Mouse (Mus musculus): ENCODE measurements at regions not wholly inside any gene's neighbourhood (a gene's known extent, or its start where the extent isn't known, plus 50 kb on each side); places are given as distances from the start of the nearest gene placed in this dataset.

DNA sequence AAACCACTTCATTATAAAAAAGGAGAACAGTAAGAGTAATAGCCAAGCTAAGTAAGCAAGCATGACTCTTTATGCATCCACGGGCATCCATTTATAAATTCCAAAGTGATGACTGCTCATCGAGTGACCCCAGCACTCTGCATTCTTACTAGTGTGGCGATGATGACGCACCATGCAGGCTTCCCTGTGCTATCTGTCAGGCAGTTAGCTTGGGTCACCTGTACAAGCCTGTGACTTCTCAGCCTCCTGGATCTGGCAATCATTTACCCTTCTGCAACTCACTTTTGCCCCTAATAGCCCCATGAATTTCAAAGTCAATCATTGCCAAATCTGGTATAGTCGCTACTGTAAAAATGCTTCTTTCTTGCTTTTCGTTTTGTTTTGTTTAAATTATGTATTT is 237.3 kb downstream of the Klf5 start:
- Histone ChIP-seq H3K36me3 (ENCODE audit: control insufficient read depth, insufficient read depth, low read length) (no peaks in the 10 kb centered on the region), H3K4me3 (ENCODE audit: low read length) (no peak overlapping the region), H3K9ac (ENCODE audit: low read depth, low read length) (no peak overlapping the region), H3K4me1 (ENCODE audit: control insufficient read depth, insufficient read depth, low read length) (no peaks in the 10 kb centered on the region), H3K27ac (ENCODE audit: low read depth, low read length) (no peak overlapping the region), H3K9me3 (ENCODE audit: control insufficient read depth, low read length) (no peaks in the 10 kb centered on the region), H3K27me3 (ENCODE audit: control insufficient read depth, insufficient read depth, low read length) (no peaks in the 10 kb centered on the region), H3K4me2 (replicated peaks; ENCODE audit: low read depth, low read length) (no peak overlapping the region)
- 77% methylated on average over 6 of the region's 6 CpGs for WGBS
- no peak for ATAC-seq (ENCODE audit: low FRiP score, low TSS enrichment)

DNA sequence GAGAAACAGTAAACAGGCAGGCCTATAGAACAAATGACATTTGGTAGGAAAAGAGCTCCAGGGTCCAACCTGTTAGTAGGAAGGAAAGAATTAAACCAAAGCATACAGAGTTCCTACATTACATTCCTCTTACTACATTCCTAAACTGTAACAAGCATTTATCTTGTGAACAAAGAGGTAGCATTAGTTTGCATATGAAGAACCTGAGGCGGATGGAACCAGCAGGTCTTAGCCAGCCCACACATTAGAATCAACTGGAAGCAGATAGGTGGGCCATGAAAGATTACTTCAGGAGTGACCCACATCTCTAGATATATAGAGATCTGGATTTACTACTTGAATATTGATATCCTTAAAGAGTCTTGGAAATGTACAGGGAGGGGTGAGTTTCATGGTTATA is 238.8 kb downstream of the Klf5 start:
- H3K36me3 ChIP-seq (ENCODE audit: control insufficient read depth, insufficient read depth, low read length): no peaks in the 10 kb centered on the region
- WGBS: 84% methylated on average over 1 of the region's 1 CpGs
- H3K4me2 ChIP-seq (replicated peaks; ENCODE audit: low read depth, low read length): no peak overlapping the region
- H3K27me3 ChIP-seq (ENCODE audit: control insufficient read depth, insufficient read depth, low read length): no peaks in the 10 kb centered on the region
- no peak overlapping the region for H3K9ac ChIP-seq (ENCODE audit: low read depth, low read length)
- H3K4me1 ChIP-seq (ENCODE audit: control insufficient read depth, insufficient read depth, low read length): no peaks in the 10 kb centered on the region
- no peaks in the 10 kb centered on the region for H3K9me3 ChIP-seq (ENCODE audit: control insufficient read depth, low read length)
- H3K4me3 ChIP-seq (ENCODE audit: low read length): no peak overlapping the region
- no peak overlapping the region for H3K27ac ChIP-seq (ENCODE audit: low read depth, low read length)
- no peak for ATAC-seq (ENCODE audit: low FRiP score, low TSS enrichment)

DNA sequence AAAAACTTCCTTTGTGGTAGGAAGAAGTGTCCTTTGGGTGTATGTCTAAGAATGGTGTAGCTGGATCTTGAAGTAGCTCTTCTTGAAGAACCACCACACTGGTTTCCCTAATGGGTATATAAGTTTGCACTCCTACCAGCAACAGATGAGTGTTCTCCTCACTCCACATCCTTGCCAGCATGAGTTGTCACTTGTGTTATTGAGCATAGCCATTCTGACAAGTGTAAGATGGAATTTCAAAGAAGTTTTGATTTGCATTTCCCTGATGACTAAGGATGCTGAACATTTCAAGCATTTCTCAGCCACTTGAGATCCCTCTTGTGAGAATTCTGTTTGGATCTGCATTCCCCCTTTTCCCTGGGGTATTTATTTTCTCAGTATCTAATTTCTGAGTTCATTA is 243.2 kb downstream of the Klf5 start:
- ATAC-seq (ENCODE audit: low FRiP score, low TSS enrichment): no peak
- Histone ChIP-seq H3K9me3 (ENCODE audit: control insufficient read depth, low read length) (no peaks in the 10 kb centered on the region), H3K4me1 (ENCODE audit: control insufficient read depth, insufficient read depth, low read length) (no peaks in the 10 kb centered on the region), H3K9ac (ENCODE audit: low read depth, low read length) (no peak overlapping the region), H3K36me3 (ENCODE audit: control insufficient read depth, insufficient read depth, low read length) (no peaks in the 10 kb centered on the region), H3K27me3 (ENCODE audit: control insufficient read depth, insufficient read depth, low read length) (no peaks in the 10 kb centered on the region), H3K4me3 (ENCODE audit: low read length) (no peak overlapping the region), H3K27ac (ENCODE audit: low read depth, low read length) (no peak overlapping the region), H3K4me2 (replicated peaks; ENCODE audit: low read depth, low read length) (no peak overlapping the region)

DNA sequence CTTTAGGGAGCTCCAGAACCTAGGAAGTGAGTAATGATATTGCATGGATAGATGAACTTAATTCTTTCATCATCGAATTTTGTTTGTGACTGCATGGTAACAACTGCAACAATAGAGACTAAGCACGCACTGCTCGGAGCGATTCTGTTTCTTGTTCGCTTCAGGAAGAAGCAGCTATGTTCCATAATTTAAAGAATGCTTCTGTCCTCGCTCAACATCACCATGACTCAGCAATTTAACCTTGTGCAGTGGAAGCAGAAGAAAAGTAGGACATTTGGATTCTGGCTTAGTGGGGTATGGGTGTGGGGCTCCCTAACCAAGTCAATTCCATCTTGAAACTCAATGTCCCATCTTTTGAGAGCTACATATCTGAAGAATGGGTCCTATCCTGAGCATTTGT is 249.4 kb downstream of the Klf5 start:
- H3K4me3 ChIP-seq (ENCODE audit: low read length): no peak overlapping the region
- no peak overlapping the region for H3K9ac ChIP-seq (ENCODE audit: low read depth, low read length)
- no peaks in the 10 kb centered on the region for H3K27me3 ChIP-seq (ENCODE audit: control insufficient read depth, insufficient read depth, low read length)
- no peak for ATAC-seq (ENCODE audit: low FRiP score, low TSS enrichment)
- H3K36me3 ChIP-seq (ENCODE audit: control insufficient read depth, insufficient read depth, low read length): no peaks in the 10 kb centered on the region
- whole genome bisulfite sequencing: 87% methylated on average over 6 of the region's 6 CpGs
- no peak overlapping the region for H3K4me2 ChIP-seq (replicated peaks; ENCODE audit: low read depth, low read length)
- no peaks in the 10 kb centered on the region for H3K9me3 ChIP-seq (ENCODE audit: control insufficient read depth, low read length)
- H3K4me1 ChIP-seq (ENCODE audit: control insufficient read depth, insufficient read depth, low read length): no peaks in the 10 kb centered on the region
- H3K27ac ChIP-seq (ENCODE audit: low read depth, low read length): no peak overlapping the region

DNA sequence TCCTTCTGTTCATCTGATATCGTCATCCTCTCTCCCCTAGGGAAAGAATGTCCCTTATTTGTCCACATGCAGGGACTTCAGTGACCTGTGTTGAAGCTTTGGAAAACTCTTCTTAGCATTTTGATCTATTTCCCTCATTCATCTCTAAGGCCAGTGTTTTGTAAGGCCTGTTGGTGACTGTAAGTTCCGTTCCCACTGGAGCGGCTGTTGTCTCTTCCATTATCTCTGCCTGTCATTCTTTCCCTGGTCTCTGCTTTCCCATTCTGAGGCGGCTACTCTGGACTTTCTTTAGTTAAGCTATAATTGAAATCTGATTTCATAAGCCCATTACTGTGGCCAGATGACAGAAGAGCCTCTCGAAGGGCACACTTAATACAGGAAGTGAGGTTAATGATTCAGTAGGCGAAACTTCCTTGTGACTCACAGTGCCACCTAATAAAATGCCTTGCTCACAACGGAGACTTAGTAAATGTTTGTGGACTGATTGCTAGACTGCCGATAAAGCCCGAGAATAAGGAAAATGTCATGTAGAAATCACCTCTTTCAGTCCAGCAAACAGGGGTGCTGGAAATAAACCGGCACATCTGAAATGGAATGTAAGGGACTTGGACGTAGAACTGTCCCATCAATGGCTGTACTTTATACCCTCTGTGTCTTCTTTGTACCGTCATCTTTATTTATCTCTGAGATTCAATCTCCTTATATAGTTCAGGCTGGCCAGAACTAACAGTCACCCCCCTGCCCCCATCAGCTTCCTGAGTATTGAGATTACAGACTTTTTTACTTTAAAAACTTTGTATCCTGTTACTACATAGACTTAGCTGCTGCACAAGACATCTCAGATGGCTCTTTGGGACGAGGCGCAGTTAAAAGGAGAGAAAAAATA is 250.1 kb downstream of the Klf5 start:
- H3K4me2 ChIP-seq (replicated peaks; ENCODE audit: low read depth, low read length): no peak overlapping the region
- no peaks in the 10 kb centered on the region for H3K36me3 ChIP-seq (ENCODE audit: control insufficient read depth, insufficient read depth, low read length)
- H3K4me3 ChIP-seq (ENCODE audit: low read length): no peak overlapping the region
- no peak overlapping the region for H3K9ac ChIP-seq (ENCODE audit: low read depth, low read length)
- WGBS: 59% methylated on average over 14 of the region's 14 CpGs
- ATAC-seq (ENCODE audit: low FRiP score, low TSS enrichment): no peak
- no peaks in the 10 kb centered on the region for H3K27me3 ChIP-seq (ENCODE audit: control insufficient read depth, insufficient read depth, low read length)
- H3K9me3 ChIP-seq (ENCODE audit: control insufficient read depth, low read length): no peaks in the 10 kb centered on the region
- no peaks in the 10 kb centered on the region for H3K4me1 ChIP-seq (ENCODE audit: control insufficient read depth, insufficient read depth, low read length)
- no peak overlapping the region for H3K27ac ChIP-seq (ENCODE audit: low read depth, low read length)

DNA sequence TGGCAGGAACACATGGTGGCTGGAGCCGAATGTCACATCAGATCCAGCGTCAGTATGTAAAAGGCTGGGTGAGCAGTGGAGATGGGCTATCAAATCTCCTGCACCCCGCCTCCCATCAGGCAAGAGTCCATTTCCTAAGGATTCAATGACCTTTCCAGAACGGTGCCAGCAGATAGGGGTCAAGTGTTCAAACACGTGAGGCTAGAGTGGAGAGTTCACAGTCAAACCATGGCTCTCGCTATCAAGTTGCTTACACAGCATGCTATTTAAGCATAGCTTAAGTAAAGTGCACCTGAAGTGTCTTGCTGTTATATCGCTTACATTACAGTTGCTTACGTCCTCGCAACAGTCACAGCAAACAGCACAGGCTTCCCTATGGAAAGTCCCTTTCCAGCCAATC is 265.5 kb downstream of the Klf5 start:
- no peak overlapping the region for H3K4me2 ChIP-seq (replicated peaks; ENCODE audit: low read depth, low read length)
- H3K27me3 ChIP-seq (ENCODE audit: control insufficient read depth, insufficient read depth, low read length): no peaks in the 10 kb centered on the region
- no peak overlapping the region for H3K9ac ChIP-seq (ENCODE audit: low read depth, low read length)
- no peak overlapping the region for H3K27ac ChIP-seq (ENCODE audit: low read depth, low read length)
- 57% methylated on average over 9 of the region's 9 CpGs for WGBS
- no peak for ATAC-seq (ENCODE audit: low FRiP score, low TSS enrichment)
- H3K9me3 ChIP-seq (ENCODE audit: control insufficient read depth, low read length): peaks cover 4% of the 10 kb centered on the region
- H3K4me1 ChIP-seq (ENCODE audit: control insufficient read depth, insufficient read depth, low read length): no peaks in the 10 kb centered on the region
- H3K4me3 ChIP-seq (ENCODE audit: low read length): no peak overlapping the region
- no peaks in the 10 kb centered on the region for H3K36me3 ChIP-seq (ENCODE audit: control insufficient read depth, insufficient read depth, low read length)

DNA sequence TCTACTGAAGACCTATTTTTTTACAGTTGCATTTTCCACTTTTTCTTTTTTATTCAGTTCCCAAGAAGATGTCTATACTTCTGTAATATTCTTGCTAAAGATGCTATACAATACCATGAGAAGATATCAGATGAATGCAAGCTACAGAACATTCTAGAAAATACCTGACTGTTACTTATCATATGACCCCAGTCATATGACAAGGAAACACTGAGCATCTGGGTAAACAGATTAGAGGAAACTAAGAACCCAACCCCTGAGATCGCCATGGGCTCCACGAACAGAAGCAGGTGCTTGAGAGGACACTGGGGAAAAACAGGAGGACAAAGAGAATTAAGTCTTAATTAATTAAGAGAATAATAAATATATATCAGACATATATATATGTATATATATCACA is 275.7 kb downstream of the Klf5 start:
- WGBS: 90% methylated on average over 2 of the region's 2 CpGs
- no peaks in the 10 kb centered on the region for H3K4me1 ChIP-seq (ENCODE audit: control insufficient read depth, insufficient read depth, low read length)

DNA sequence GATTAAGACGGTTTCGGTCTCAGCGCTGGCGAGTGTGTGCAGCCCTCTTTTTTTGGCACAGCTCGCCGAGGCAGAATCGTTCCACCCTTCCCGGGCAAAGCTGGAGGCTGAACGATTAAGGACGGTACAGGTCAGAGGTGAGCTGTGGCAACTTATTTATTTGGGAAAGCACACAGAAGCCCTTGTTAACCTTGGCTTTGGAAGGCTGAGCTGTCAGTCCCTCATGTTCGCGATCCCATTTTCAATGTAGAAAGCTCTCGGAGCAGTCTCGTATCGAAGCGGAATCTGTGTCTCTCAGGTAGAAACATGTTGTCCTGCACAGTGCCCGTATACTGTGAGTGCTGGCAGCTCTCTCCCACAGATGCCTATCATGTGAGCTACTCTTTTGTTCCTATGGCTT is 280.2 kb downstream of the Klf5 start:
- ATAC-seq (ENCODE audit: low FRiP score, low TSS enrichment): no peak
- Histone ChIP-seq H3K27ac (ENCODE audit: low read depth, low read length) (peak overlapping the region; percentile 34; the same call in 1 of the 2 replicates), H3K4me2 (replicated peaks; ENCODE audit: low read depth, low read length) (peak overlapping the region; percentile 40), H3K4me1 (ENCODE audit: control insufficient read depth, insufficient read depth, low read length) (no peaks in the 10 kb centered on the region), H3K4me3 (ENCODE audit: low read length) (peak overlapping the region; percentile 18), H3K9ac (ENCODE audit: low read depth, low read length) (no peak overlapping the region), H3K27me3 (ENCODE audit: control insufficient read depth, insufficient read depth, low read length) (no peaks in the 10 kb centered on the region), H3K36me3 (ENCODE audit: control insufficient read depth, insufficient read depth, low read length) (no peaks in the 10 kb centered on the region), H3K9me3 (ENCODE audit: control insufficient read depth, low read length) (no peaks in the 10 kb centered on the region)
- 27% methylated on average over 17 of the region's 17 CpGs for WGBS

More for the DNA sequence above, 275.7 kb downstream of the Klf5 start:
- no peak overlapping the region for H3K4me3 ChIP-seq (ENCODE audit: low read length)
- H3K9ac ChIP-seq (ENCODE audit: low read depth, low read length): no peak overlapping the region
- H3K4me2 ChIP-seq (replicated peaks; ENCODE audit: low read depth, low read length): no peak overlapping the region
- no peak overlapping the region for H3K27ac ChIP-seq (ENCODE audit: low read depth, low read length)
- H3K36me3 ChIP-seq (ENCODE audit: control insufficient read depth, insufficient read depth, low read length): no peaks in the 10 kb centered on the region
- H3K9me3 ChIP-seq (ENCODE audit: control insufficient read depth, low read length): no peaks in the 10 kb centered on the region
- no peaks in the 10 kb centered on the region for H3K27me3 ChIP-seq (ENCODE audit: control insufficient read depth, insufficient read depth, low read length)
- ATAC-seq (ENCODE audit: low FRiP score, low TSS enrichment): no peak

DNA sequence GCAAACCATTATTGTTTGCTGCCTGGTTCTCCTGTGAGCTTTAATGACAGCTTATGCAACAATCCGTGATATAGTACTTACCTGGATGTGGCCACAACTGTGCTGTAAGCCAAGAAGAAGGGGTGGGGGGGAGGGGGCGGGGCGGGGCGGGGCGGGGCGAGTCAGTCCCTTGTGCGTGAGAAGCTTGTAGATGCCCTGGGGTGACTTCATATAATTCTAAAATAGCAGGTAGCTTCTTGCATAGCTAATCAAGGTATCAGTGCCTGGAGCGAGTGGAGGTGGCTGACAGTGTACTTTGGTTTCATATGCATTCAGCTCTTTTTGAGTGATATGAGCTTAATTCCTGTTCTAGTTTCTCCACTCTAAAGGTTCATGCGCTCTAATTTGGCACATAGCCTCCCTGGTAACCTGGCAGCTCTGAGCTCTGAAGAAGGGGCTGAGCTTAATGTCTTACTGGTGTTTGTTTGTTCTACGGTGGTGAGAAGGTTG is 280.8 kb downstream of the Klf5 start:
- no peak for ATAC-seq (ENCODE audit: low FRiP score, low TSS enrichment)
- H3K27ac ChIP-seq (ENCODE audit: low read depth, low read length): no peak overlapping the region
- WGBS: 21% methylated on average over 10 of the region's 10 CpGs
- H3K9ac ChIP-seq (ENCODE audit: low read depth, low read length): no peak overlapping the region
- no peaks in the 10 kb centered on the region for H3K4me1 ChIP-seq (ENCODE audit: control insufficient read depth, insufficient read depth, low read length)
- no peak overlapping the region for H3K4me3 ChIP-seq (ENCODE audit: low read length)
- no peak overlapping the region for H3K4me2 ChIP-seq (replicated peaks; ENCODE audit: low read depth, low read length)
- no peaks in the 10 kb centered on the region for H3K9me3 ChIP-seq (ENCODE audit: control insufficient read depth, low read length)
- no peaks in the 10 kb centered on the region for H3K36me3 ChIP-seq (ENCODE audit: control insufficient read depth, insufficient read depth, low read length)
- H3K27me3 ChIP-seq (ENCODE audit: control insufficient read depth, insufficient read depth, low read length): no peaks in the 10 kb centered on the region
